Mouse (Mus musculus) induced T-regulatory cell, adult 2 months (primary cell): ENCODE measurements around the gene 2810408A11Rik.

Experiments
- DNase-seq: peaks from one replicate; pipeline ENCODE4 v3.0.0-alpha.2; 2012; ENCODE audit warnings: low read depth

Gene 2810408A11Rik

DNA sequence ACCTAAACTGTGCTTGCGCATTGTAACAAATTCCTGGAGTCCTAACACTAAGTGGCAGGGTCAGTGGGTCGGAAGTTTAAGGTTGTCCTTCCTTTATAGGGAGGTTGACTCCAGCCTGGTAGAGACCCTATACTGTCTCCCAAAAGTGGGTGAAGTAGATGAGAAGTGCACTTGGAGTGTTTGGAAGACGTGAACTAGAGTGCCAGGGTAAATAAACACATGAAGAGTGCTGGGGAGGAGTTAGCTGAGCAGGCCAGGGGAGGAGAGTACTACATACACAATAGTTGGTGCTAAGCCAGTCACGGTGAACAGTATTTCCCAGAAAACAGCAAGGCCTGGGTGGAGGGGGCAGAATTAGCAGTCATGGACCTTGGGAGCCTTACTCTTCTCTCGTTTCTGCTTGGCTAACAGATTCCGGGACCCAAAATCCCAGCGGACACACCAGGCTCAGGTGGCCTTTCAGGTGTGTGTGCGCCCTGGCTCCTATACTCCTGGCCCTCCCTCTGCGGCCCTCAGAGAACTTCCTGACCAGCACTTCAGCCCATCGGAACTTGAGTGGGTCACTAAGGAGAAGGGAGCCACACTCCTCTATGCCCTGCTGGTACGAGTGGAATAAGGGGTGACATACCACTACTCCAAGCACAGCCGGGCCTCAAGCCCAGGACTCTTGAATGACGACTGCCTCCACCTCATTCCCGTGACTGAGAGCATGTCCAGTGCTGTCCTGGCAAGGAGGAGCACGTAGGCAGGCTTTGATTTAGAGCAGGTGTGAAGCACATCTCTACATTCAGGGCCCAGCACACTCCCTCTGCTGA lies 12.1 kb upstream of the 2810408A11Rik start:
- no peak for DNase-seq

DNA sequence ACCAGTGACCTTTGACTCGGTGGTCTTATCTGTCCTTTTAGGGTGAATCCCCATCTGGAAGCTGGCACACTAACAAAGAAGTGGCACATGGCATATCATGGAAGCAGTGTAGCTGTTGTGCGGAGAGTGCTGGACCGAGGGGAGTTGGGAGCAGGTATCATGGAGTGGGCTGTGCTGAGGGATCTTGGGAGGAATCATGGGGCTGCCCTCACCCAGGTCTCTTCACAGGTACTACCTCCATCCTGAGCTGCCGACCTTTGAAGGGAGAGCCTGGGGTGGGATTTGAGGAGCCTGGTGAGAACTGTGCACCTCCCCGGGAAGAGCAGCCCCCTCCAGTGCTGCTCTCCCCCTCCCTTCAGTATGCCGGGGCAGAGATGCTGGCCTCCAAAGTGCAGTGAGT lies 10.9 kb upstream of the 2810408A11Rik start:
- DNase-seq: no peak

DNA sequence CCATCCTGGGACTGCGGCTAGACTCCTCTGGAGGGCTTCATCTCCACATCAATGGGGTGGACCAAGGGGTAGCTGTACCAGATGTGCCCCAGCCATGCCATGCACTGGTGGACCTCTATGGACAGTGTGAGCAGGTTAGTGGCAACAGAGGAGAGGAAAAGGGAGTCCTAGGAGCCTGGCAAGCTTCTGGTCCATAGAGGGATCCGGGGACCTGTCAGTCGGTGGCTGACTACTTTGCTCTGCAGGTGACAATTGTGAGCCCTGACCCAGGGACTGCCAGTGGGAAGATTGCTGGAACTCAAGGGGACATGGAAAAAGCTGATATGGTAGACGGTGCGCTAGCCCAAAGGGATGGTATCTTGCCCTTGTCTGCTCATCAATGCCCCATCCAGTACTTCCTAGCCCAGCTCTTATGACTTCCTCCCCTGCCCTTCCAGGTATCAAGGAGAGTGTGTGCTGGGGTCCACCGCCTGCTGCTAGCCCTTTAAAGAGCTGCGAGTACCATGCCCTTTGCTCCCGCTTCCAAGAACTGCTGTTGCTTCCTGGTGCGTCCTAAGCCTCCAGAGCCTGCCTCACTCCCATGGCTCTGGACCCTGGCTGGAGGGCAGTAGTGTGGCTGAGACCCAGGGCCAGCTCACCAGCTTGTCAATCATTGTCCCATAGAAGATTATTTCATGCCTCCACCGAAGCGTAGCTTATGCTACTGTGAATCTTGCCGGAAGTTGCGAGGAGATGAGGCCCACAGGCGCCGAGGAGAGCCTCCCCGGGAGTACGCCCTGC lies 10.2 kb upstream of the 2810408A11Rik start:
- DNase-seq: no peak

DNA sequence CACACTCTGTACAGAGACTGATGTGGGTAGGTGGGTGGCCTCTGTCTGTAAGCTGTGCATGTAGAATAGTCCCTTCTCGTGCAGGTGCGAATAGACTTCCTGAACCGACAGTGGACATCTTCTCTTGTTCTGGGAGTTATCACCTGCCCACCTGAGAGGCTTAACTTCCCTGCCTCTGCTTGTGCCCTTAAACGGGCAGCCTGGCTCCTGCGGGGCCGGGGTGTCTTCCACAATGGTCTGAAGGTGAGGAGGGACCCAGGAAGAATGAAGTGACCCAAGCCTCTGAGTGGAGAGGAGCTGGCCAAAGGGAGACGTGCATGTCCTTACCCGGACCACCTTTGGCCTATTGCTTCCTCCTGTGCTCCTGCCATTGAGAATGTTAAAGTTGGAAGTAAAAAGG lies 9.4 kb upstream of the 2810408A11Rik start:
- DNase-seq: no peak

DNA sequence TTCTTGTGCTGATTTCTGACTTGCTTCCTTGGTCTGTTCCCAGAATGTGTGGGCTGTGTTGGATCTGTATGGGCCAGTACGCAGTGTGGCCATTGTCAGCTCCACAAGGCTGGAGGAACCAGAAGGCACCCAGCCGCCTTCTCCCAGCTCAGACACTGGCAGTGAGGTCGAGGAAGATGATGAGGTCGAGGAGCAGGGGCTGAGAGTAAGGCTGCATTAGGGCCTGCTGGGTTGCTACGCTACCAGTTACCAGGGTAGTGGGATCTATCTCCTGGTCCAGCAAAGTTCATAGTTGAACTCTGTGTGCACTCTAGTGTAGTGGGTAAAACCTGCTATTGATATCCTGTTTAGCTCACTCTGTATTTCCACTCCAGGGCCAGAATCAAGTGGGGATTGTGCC lies 8.4 kb upstream of the 2810408A11Rik start:
- no peak for DNase-seq

DNA sequence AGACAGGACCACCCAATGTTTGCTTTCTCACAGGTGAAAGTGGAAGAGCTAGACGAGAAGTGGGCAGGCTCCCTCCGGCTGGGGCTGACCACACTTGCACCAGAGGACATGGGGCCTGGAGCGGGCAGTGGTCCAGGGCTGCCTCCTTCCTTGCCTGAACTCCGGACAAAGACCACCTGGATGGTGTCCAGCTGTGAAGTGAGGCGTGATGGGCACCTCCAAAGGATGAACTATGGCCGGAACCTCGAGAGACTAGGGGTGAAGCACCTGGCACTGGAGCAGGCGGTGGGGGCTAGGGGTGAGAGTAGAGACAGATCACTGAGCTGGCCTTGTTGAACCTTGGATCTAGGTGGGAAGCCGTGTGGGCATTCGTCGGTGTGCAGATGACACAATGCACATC lies 7.9 kb upstream of the 2810408A11Rik start:
- DNase-seq: no peak

DNA sequence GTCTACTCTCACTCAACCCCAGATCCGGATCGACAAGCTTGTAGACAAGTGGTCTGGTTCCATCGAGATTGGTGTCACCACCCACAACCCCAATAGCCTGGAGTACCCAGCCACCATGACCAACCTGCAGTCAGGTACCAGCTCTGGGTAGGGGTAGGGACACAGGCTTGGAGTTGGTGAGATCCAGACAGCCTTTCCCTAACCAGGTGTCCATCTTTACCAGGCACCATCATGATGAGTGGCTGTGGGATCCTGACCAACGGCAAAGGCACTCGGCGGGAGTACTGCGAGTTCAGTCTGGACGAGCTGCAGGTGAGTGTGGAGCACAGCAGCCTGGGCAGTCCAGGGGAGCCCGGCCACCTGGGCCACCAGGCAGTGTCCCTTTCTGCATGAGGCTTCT lies 3.5 kb upstream of the 2810408A11Rik start:
- no peak for DNase-seq

DNA sequence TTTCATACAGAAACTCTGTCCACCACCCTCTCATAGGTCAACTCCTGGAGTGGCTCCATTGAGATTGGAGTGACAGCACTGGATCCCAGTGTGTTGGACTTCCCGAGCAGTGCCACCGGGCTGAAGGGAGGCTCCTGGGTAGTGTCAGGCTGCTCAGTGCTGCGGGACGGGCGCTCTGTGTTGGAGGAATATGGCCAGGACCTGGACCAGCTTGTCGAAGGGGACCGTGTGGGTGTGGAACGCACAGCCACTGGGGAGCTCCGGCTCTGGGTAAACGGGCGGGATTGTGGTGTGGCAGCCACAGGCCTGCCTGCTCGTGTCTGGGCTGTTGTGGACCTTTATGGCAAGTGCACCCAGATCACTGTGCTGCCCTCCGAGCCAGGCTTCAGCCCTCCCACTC lies 2.2 kb upstream of the 2810408A11Rik start:
- no peak for DNase-seq

DNA sequence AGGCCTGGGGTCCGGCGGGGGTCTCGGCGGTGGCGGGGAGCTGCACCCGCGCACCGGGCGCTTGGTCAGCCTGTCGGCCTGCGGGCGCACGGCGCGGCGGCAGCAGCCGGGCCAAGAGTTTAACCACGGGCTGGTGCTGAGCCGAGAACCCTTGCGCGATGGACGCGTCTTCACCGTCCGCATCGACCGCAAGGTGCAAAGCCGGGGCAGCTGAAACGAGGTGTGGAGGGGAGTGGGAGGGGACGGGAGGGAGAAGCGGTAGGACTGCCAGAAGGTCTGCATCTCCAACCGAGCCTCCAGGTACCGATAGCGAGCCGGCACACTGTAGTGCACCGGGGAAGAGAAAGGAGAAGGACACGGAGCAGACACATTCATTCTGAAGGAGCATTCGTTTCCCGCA lies 1.2 kb upstream of the 2810408A11Rik start:
- DNase-seq: no peak

DNA sequence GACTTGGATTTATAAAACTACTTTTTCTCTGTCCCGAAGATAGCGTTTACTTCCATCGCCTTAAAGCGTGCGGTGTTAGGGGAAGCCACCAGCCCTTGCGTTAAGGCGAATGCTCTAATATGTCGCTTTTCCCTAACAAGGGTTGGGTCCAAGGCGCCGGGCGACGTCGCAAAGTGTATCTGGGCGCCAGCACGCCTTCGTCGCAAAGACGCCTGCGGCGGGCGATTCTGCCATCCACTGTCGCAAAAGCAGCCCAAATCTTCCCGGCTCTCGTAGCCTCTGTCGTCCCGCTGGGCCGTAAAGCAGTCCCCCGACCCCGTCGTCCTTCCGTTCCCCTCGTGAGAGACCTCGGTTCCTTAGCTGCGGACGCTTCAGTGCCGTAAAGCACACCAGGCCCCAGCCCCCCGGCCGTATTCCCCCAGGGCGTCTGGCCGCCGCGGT lies 639 bp upstream of the 2810408A11Rik start:
- DNase-seq: peak; percentile 94

DNA sequence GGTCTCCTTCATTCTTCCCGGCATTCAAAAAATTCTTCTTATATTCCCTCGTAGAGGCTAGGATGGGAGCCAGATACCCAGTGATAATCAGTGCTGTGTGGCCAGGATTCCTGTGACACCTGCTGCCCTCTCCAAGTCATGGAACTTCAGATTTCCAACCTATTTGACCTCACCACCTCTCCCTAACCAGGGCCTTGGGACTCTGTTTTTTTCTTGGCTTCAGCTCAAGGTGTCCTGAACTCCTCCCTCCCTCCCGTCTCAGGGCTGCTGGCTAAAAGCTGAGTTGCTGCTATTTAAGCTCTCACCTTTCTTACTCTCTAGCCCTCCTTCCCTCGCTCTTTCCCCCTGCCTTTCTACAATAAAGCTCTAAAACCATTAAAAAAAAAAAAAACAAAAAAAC lies 917 bp downstream of the 2810408A11Rik start:
- no peak for DNase-seq

DNA sequence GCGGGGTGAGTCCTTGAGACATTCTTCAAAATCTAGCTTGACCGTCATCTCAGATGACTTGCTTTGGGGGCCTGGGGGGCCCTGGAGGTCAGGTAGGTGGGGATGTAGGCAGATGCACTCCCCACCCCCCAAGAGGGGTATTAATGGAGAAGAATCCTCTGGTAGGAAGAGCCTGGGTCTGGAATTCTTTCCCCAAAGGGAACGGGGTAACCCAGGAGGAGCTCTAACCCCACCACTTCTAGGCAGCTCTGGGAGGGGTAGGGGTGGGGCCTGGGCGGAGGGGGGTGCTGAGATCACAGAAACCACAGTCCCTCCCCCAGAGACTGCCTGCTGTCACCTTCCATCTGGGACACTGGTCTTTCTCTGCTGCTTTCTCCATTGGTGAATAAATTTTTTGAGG lies 5.5 kb downstream of the 2810408A11Rik start, which contains the start of gene Acap1:
TSS of gene Acap1 (minus strand) at position 249 of the 400 bp plus-strand sequence.
- DNase-seq: peak; percentile 88

DNA sequence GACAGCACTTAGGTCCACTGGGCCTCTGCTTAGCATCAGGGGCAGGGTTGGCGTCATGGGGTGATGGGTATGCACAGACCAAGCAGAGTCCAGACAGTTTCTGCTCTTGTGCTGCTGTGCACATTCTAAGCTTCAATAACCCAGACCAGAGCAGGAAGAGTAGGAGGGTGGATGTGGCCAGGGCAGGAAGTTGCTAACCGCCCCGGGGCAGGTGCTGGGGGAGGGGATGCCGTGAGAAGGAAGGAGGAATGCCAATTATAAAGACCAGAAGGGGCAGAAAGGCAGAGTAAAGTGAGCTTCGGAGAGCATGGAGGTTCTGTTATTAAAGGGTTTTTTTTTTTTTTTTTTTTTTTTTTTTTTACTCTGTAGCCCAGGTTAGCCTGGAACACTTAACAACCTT lies 6.1 kb downstream of the 2810408A11Rik start:
- DNase-seq: peak; percentile 91

DNA sequence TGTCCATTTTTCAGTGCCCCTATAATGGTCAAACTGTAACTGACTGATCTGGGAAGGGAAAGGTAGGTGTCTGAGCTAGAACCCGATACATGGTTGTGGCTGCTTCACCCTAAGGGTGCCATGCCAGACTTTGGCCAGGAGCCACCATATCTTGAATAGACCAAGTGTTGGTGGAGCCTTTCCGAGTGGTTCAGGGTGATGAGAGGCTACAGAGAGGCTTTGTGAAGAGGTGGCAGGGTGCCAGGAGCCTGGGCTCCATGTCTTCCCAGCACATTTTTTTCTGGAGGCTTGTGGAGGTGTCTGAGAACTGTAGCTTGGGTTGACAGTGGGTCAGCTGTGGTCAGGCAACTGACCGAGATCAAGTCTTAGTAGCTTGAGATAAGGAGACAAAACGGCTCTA lies 9.3 kb downstream of the 2810408A11Rik start:
- no peak for DNase-seq

DNA sequence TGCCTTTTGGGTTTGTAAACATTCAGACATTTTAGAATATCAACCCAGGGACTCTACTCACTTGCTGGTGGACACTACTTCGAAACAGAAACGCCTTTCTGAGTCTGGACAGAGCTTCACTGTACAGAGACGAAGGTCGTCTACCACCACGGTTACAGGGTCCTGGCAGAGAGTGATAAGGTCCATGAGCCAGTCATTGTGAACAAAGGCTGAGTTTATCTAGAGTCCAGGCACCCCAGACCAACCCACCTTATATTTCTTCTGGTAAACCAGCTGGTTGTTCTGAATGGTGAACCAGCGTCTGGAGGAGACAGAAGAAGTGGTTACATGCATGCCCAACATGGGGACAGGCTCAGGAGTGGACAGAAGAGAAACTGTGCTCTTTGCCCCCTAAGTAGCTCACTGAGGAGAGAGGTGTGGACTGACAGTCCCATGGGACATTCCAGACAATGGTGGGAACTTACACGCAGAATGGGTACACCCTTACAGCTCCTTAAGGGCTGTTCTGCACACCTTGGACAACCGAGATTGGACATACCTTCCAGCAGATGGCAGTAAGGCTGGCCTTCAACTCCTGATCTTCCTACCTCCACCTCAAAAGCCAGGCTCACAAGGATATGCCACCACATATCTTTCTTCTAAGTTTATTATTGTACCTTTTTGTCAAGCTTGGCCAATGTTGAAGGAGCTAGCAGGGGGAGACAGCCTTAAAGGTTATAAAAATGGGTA lies 13.7 kb downstream of the 2810408A11Rik start:
- peak; percentile 32 for DNase-seq

DNA sequence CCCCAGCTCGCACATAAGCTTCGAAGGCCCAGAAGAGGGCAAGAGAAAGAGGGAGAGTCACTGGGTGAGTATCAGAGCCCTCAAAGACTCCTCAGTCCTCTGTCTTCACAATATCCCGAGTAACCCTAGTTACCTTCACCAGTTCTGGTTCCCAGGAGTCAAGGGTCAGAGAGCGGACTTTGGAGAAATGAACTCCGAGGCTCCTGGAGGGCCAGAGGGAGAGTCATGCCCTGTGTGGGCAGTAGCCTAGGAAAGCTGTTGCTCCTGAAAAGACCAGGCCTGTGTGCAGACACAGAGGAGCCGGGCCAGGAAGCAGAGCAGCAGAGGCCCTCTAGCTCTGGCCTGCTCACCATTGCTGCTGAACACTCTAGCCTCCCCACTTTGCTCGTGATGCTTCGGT lies 16.1 kb downstream of the 2810408A11Rik start:
- no peak for DNase-seq

DNA sequence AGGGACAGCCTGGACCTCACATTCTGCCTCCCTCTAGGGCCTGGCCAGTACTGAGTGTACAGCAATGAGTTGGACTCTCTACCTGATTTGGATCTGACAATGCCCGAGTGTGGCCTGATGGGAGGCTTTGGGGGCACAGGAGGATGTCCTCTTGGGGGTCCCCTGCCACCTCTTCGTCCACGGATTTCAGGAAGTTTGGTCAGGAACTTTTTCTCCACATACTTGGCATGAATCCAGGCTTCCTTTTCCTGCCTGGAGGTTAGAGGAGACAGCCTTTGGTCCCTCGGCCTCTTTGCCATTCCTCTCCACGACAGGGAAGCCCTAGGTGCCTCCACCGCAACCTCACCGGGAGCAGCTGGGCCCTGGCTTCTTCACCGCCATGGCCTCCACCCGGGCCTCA lies 16.5 kb downstream of the 2810408A11Rik start:
- no peak for DNase-seq

DNA sequence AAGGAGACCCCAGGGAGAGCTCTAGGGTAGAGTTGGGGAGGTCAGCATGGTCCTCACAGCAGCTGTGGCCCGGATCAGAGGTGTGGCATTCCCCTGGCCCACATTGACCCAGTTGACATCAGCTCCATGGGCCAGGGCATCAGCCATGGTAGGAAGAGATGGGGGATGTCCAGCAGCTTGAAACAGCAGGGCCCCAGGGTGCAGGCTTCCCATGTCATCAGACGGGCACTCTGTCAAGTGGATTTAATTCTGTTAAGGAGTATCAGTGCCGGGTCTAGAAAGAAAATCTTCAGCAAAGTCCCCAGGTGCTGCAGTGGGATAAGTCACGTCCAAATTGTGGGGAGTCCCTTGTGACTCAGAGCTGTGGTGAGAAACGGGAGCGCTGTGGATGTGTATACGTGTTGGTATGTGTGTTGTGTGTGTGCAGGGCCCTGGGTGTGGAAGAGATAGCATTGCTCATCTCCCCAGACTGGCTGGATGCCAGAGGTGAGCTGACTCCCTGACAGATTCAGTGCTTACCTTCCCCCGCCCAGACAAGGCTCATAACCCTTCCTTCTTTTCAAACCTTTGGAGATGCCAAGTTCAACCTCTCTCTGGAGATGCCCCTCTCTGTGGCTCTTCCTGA lies 17.1 kb downstream of the 2810408A11Rik start:
- no peak for DNase-seq

DNA sequence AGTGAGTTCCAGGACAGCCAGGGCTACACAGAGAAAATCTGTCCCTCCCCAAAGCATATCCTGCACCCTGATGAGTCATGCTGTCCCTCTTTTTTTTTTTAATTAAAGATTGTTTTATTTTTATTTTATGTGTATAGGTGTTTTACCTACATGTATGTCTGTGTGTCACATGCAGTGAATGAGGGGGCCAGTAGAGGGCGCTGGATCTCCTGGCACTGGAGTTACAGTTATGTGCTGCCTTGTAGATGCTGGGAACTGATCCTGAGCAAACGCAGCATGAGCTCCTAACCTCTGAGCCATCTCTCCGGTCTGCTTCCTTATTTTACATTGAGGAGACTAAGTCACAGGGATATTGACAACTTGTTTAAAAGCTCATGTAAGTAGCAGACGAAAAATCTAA lies 17.7 kb downstream of the 2810408A11Rik start:
- DNase-seq: peak; percentile 81

DNA sequence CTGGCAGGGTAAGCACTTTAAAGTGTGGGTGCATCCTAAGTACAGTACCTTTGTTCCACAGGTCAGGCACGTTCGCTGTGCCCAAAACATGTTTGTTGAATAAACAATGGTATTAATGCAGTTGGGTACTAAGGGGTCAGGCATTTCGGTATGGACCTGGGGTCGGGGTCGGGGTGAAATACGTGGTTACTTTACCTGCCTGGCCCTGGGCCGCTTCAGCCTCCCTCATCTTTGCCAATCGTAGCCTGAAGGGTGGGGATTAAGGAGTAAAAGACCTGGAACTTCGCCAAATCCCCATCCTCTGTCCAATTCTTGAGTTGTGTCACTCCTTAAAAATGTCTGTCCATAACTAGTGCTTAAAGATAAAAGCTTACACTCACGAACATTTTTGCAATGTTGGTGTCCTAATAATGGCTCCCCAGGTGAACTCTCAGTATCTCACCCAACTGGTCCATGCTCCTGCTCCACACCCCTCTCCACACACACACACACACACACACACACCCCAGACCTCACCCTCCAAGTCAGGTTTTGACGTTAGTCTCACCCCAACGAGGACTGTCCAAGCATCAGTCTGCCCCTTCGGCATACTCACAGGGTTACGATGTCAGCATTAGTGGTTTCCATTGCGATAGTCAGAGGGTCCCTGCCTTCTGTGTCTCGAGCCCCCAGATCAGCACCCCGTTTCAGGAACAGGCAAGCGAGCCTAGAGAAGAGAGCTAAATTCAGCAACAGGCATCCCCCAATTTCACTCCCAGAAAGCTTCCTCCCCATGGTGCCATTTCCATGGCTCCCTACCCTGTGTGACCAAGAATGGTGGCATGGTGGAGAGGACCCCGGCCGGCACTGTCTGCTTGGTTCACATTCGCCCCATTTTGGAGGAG lies 18.8 kb downstream of the 2810408A11Rik start:
- peak; percentile 22 for DNase-seq
